Mouse (Mus musculus): ENCODE results near the gene Gpr21.

GRCm38 (mm10) chr2:37549346-37550012, 33.3 kb downstream of the Gpr21 start:
- no peak for TF ChIP-seq POLR2A (IDR thresholded peaks at IDR 0.05; ENCODE audit: insufficient read depth, low read depth, low read length)
- TF ChIP-seq CTCF (IDR thresholded peaks at IDR 0.05; ENCODE audit: insufficient read depth, low read depth, low read length) = no peak

Measured in olfactory bulb, adult 2 months (tissue).